ENCODE assay signal across 12 mouse cellular contexts in the genomic region with DNA sequence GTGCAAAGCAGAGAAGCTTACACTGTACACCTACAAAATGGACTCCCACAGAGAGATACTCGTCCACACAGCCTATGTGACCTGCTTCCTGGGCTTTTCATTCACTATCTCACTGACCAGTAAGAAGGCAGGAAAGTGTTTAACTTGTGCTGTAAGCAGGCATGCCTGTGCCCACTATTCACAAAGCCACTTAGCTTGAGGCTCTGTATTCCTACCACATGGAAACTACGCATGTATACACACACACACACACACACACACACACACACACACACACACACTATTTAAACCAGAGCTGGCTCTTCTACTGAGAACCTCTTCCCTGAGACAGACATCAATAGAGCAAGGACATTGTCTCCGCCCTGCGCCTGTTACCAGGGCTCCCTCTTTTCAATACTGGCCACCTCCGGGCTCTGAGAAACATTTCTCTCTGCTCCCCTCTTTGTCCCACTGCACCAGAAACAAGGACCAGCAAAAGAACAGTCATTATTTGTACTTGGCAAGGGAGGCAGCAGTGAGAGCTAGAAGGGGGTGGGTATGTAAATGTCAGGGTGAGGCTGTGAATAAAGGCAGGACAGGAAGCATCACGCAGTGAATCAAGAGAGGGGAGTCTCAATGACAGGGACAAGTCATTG.
DNase-seq lines count a peak whose midpoint lies in the region; ATAC-seq and TF ChIP-seq lines count a peak whose summit lies in the region.
"Had no signal": no experiment of that assay in that cellular context is flagged by ENCODE, and none has a peak within 500 bp of the region (broad histone marks: within the 10 kb centered on the region; RNA-seq: fewer than 3 reads in every experiment).

No protein-coding gene starts in this region.

- in situ Hi-C loops in ES-E14 (cut with MboI; ENCODE audit: low sequenced_read_pairs in 2 of 2, unreplicated experiment in 2 of 2): no loop called here

- WGBS in embryonic facial prominence, embryonic 11.5 days: 38% methylated on average over 6 of the region's 6 CpGs
- 18% methylated on average over 6 of the region's 6 CpGs for WGBS in hindbrain, embryonic 15.5 days
- WGBS in midbrain, embryonic 14.5 days: 6% methylated on average over 6 of the region's 6 CpGs
- 80% methylated on average over 6 of the region's 6 CpGs for WGBS in kidney, adult 2 months

- no peaks in the 10 kb centered on the region for H3K27me3 ChIP-seq in embryonic facial prominence, embryonic 11.5 days (ENCODE audit: control insufficient read depth, insufficient read depth, low read length)
- no peaks in the 10 kb centered on the region for H3K27me3 ChIP-seq in hindbrain, embryonic 15.5 days
- H3K27me3 ChIP-seq in midbrain, embryonic 14.5 days (ENCODE audit: control insufficient read depth, insufficient read depth, low read length): no peaks in the 10 kb centered on the region
- no peaks in the 10 kb centered on the region for H3K27me3 ChIP-seq in kidney, adult 2 months (replicated peaks; ENCODE audit: control insufficient read depth, insufficient read depth, low read length)
- H3K27me3 ChIP-seq: CH12.LX had no signal

- peaks cover 3 to 4% of the 10 kb centered on the region in 2 experiments; a peak in 1 of 4 replicates for H3K4me1 ChIP-seq in ES-E14 (ENCODE audit: control insufficient read depth in 2 of 2, insufficient read depth in 2 of 2, low read length in 2 of 2, poor library complexity in 1 of 2)
- H3K4me1 ChIP-seq in embryonic facial prominence, embryonic 11.5 days (ENCODE audit: control insufficient read depth, insufficient read depth, low read length): no peaks in the 10 kb centered on the region
- peaks cover 7% of the 10 kb centered on the region; the same call in 1 of the 2 replicates for H3K4me1 ChIP-seq in hindbrain, embryonic 15.5 days (replicated peaks)
- H3K4me1 ChIP-seq in midbrain, embryonic 14.5 days (ENCODE audit: control insufficient read depth, insufficient read depth, low read length): 0 out of 2 replicates have a peak, but pooled peaks cover 2% of the 10 kb centered on the region
- H3K4me1 ChIP-seq in kidney, adult 2 months (ENCODE audit: control insufficient read depth, insufficient read depth, low read length): no peaks in the 10 kb centered on the region

- no peaks in the 10 kb centered on the region for H3K9me3 ChIP-seq in ES-E14 (ENCODE audit: control insufficient read depth, insufficient read depth, low read depth, low read length)
- no peaks in the 10 kb centered on the region for H3K9me3 ChIP-seq in embryonic facial prominence, embryonic 11.5 days (replicated peaks; ENCODE audit: control insufficient read depth, low read length)
- no peaks in the 10 kb centered on the region for H3K9me3 ChIP-seq in hindbrain, embryonic 15.5 days
- no peaks in the 10 kb centered on the region for H3K9me3 ChIP-seq in midbrain, embryonic 14.5 days (ENCODE audit: control insufficient read depth, low read length)

- H3K27ac ChIP-seq in ES-E14 (ENCODE audit: insufficient read depth, low read depth, low read length, poor library complexity, severe bottlenecking): no peak overlapping the region
- H3K27ac ChIP-seq in embryonic facial prominence, embryonic 11.5 days (replicated peaks; ENCODE audit: low read depth, low read length): no peak overlapping the region
- peak overlapping the region; percentile 68 for H3K27ac ChIP-seq in hindbrain, embryonic 15.5 days (replicated peaks)
- peak overlapping the region; percentile 66; the same call in 1 of the 2 replicates for H3K27ac ChIP-seq in midbrain, embryonic 14.5 days (replicated peaks; ENCODE audit: low read depth, low read length)
- no peak overlapping the region for H3K27ac ChIP-seq in kidney, adult 2 months (ENCODE audit: insufficient read depth, low read depth, low read length)
- H3K27ac ChIP-seq: gastrocnemius, adult 2 months had no signal

- ATAC-seq in embryonic facial prominence, embryonic 11.5 days (replicated peaks; ENCODE audit: insufficient number of reproducible peaks, low FRiP score, low TSS enrichment, low read depth): peak; percentile 62
- ATAC-seq in hindbrain, embryonic 15.5 days (ENCODE audit: low FRiP score, low read depth): peak; percentile 95
- ATAC-seq in midbrain, embryonic 14.5 days (ENCODE audit: low FRiP score, low TSS enrichment): peak; percentile 79
- ATAC-seq: inflammation-experienced regulatory T-cells, adult 6 months had no signal

- TF ChIP-seq POLR2A in kidney, adult 2 months (IDR thresholded peaks at IDR 0.05; ENCODE audit: low read depth, low read length): no peak

- no peaks in the 10 kb centered on the region for H3K36me3 ChIP-seq in ES-E14 (ENCODE audit: control insufficient read depth, insufficient read depth, low read length, poor library complexity, severe bottlenecking)
- no peaks in the 10 kb centered on the region for H3K36me3 ChIP-seq in embryonic facial prominence, embryonic 11.5 days (replicated peaks; ENCODE audit: control insufficient read depth, insufficient read depth, low read depth, low read length)
- H3K36me3 ChIP-seq in hindbrain, embryonic 15.5 days: no peaks in the 10 kb centered on the region
- no peaks in the 10 kb centered on the region for H3K36me3 ChIP-seq in midbrain, embryonic 14.5 days (ENCODE audit: control insufficient read depth, insufficient read depth, low read length)
- no peaks in the 10 kb centered on the region for H3K36me3 ChIP-seq in kidney, adult 2 months (ENCODE audit: control insufficient read depth, insufficient read depth, low read length)

- DNase-seq in ES-E14 (ENCODE audit: low read depth, low spot score): peak; percentile 8
- no peak for DNase-seq in embryonic facial prominence, embryonic 11.5 days (ENCODE audit: low spot score)
- peak; percentile 69 for DNase-seq in midbrain, embryonic 14.5 days
- DNase-seq in urinary bladder, postnatal 4 days (ENCODE audit: low spot score in 2 of 2): no peak
- DNase-seq in kidney, adult 2 months: no peak
- no peak for DNase-seq in kidney, adult 8-10 months
- DNase-seq in heart, adult 11 months: no peak
- DNase-seq: gastrocnemius, adult 2 months; lung, postnatal 10 days had no signal

- H3K4me3 ChIP-seq in ES-E14 (ENCODE audit: insufficient read depth in 1 of 2, low read depth in 1 of 2, low read length in 2 of 2, poor library complexity in 1 of 2, severe bottlenecking in 1 of 2): no peak overlapping the region
- no peak overlapping the region for H3K4me3 ChIP-seq in embryonic facial prominence, embryonic 11.5 days (ENCODE audit: low read depth, low read length)
- H3K4me3 ChIP-seq in hindbrain, embryonic 15.5 days: no peak overlapping the region
- no peak overlapping the region for H3K4me3 ChIP-seq in midbrain, embryonic 14.5 days (replicated peaks; ENCODE audit: low read depth, low read length)
- H3K4me3 ChIP-seq in kidney, adult 2 months (ENCODE audit: insufficient read depth, low read depth, low read length): no peak overlapping the region
- H3K4me3 ChIP-seq: gastrocnemius, adult 2 months had no signal

- TF ChIP-seq CTCF in kidney, adult 2 months (conservative IDR thresholded peaks at IDR 0.05; ENCODE audit: insufficient read depth, insufficient read length, low read depth, low read length): no peak

- H3K9ac ChIP-seq in ES-E14 (ENCODE audit: insufficient read depth, low read depth, low read length, poor library complexity, severe bottlenecking): no peak overlapping the region
- no peak overlapping the region for H3K9ac ChIP-seq in embryonic facial prominence, embryonic 11.5 days (replicated peaks; ENCODE audit: low read length)
- H3K9ac ChIP-seq in hindbrain, embryonic 15.5 days: no peak overlapping the region
- H3K9ac ChIP-seq in midbrain, embryonic 14.5 days (replicated peaks; ENCODE audit: low read length): no peak overlapping the region

- H3K4me2 ChIP-seq in embryonic facial prominence, embryonic 11.5 days (ENCODE audit: low read depth, low read length): no peak overlapping the region
- H3K4me2 ChIP-seq in hindbrain, embryonic 15.5 days: no peak overlapping the region
- H3K4me2 ChIP-seq in midbrain, embryonic 14.5 days (ENCODE audit: low read length): no peak overlapping the region

TF ChIP-seq in ES-E14, 5 proteins besides CTCF, POLR2A, EP300 and RAD21:
- TF ChIP-seq HCFC1 (IDR thresholded peaks at IDR 0.05; ENCODE audit: borderline replicate concordance, insufficient read depth, low read length): no peak
- no peak for TF ChIP-seq ZC3H11A (IDR thresholded peaks at IDR 0.05; ENCODE audit: borderline replicate concordance, low read depth, low read length)
- no peak for TF ChIP-seq ZNF384 (IDR thresholded peaks at IDR 0.05; ENCODE audit: low read depth, low read length)
- TF ChIP-seq MAFK (IDR thresholded peaks at IDR 0.05; ENCODE audit: insufficient read depth, low read depth, low read length): no peak
- TF ChIP-seq CHD2 (IDR thresholded peaks at IDR 0.05; ENCODE audit: low read depth, low read length): no peak

Comparison
In these comparisons a context has a peak if more than half of its experiments do, and no peak if none do; other contexts are left out.
1. DNase-seq: peak in ES-E14 (single experiment) and midbrain, embryonic 14.5 days (single experiment); none in embryonic facial prominence, embryonic 11.5 days (single experiment), urinary bladder, postnatal 4 days (0 of 2), kidney, adult 2 months (single experiment), kidney, adult 8-10 months (0 of 2) and heart, adult 11 months (single experiment).
2. H3K27ac ChIP-seq: peak in hindbrain, embryonic 15.5 days (single experiment) and midbrain, embryonic 14.5 days (single experiment); none in ES-E14 (single experiment), embryonic facial prominence, embryonic 11.5 days (single experiment) and kidney, adult 2 months (single experiment).
3. Peak in every context shown above with its lines, with median percentiles within 50 percentile points of each other: ATAC-seq.